Mouse (Mus musculus) lung, embryonic 15.5 days (tissue): Measurements from ENCODE around the gene Slk. TPM values are rescaled to one million over a fixed set of nuclear protein-coding genes. Genes with fewer than 3 reads are reported as not detected.

Experiments
- ATAC-seq: fragments of 200-750 bp; cut with Nextera tagmentation; 2 replicates; pipeline ENCODE4 v1.8.0; 2017; ENCODE audit warnings: moderate number of reproducible peaks, borderline replicate concordance; ENCODE audit not compliant: low FRiP score, low TSS enrichment; ENCODE audit errors: extremely low read depth
- H3K27ac ChIP-seq: fragments of 300-500 bp; sonication (generic); 2 replicates; pipeline ENCODE4 v1.5.1; 2015; ENCODE audit warnings: moderate library complexity, mild to moderate bottlenecking, inconsistent platforms
- H3K27me3 ChIP-seq: fragments of 300-500 bp; sonication (generic); 2 replicates; pipeline ENCODE4 v1.6.1; 2015; ENCODE audit warnings: inconsistent platforms
- H3K36me3 ChIP-seq: fragments of 300-500 bp; sonication (generic); 2 replicates; pipeline ENCODE4 v1.6.1; 2015; ENCODE audit warnings: inconsistent platforms
- H3K4me1 ChIP-seq: fragments of 300-500 bp; sonication (generic); 2 replicates; pipeline ENCODE4 v1.6.1; 2015; ENCODE audit warnings: inconsistent platforms
- H3K4me2 ChIP-seq: fragments of 300-500 bp; sonication (generic); 2 replicates; pipeline ENCODE4 v1.6.1; 2015; ENCODE audit warnings: inconsistent platforms, mild to moderate bottlenecking, moderate library complexity
- H3K4me3 ChIP-seq: fragments of 300-500 bp; sonication (generic); 2 replicates; pipeline ENCODE4 v1.5.1; 2015; ENCODE audit warnings: mild to moderate bottlenecking, inconsistent platforms
- H3K9ac ChIP-seq: fragments of 300-500 bp; sonication (generic); 2 replicates; pipeline ENCODE4 v1.6.1; 2015; ENCODE audit warnings: inconsistent platforms
- H3K9me3 ChIP-seq: fragments of 300-500 bp; sonication (generic); 2 replicates; pipeline ENCODE4 v1.6.1; 2016; ENCODE audit warnings: inconsistent platforms
- WGBS: fragments of 180-500 bp; shearing (Covaris S2); methylation state at CpG from one replicate; pipeline ENCODE4 v1.1.7; 2015; 5-methylcytosine and 5-hydroxymethylcytosine counted together
- polyA plus RNA-seq: library from polyadenylated mRNA; unstranded; fragments of >200 nt; fragmentation: Nextera tagmentation; extraction: Ambion mirVana; gene quantifications from 2 replicates; pipeline ENCODE4 v1.2.1, GENCODE M21; 2015

Slk gene
- polyA plus RNA-seq, 1 experiment from 2014 or later = 13.6 TPM

DNA sequence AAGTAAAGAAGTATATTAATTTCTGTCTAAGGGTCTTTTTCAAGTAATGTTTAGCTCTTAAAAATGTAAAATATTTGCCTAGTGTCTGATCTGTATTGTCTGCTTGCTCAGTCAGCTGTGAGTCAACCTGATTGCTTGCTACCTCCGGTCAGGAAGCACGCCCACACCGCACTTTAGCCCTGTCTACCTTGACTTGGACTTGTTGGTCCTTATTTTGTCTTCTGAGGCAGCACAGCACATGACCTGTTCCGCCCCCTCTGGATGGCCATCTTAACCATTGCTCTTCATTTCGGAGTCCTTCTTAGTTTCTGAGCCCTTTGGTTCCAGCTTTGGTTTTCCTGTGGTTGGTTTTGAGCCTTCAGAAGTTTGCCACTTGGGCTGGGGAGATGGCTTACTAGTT lies 52.3 kb downstream of the Slk start:
- WGBS = 96% methylated on average over 5 of the region's 5 CpGs
- Histone ChIP-seq H3K27me3 (no peaks in the 10 kb centered on the region), H3K36me3 (peaks cover 8% of the 10 kb centered on the region), H3K4me2 (no peak overlapping the region), H3K27ac (no peak overlapping the region), H3K9me3 (no peaks in the 10 kb centered on the region), H3K4me1 (no peaks in the 10 kb centered on the region), H3K9ac (no peak overlapping the region), H3K4me3 (no peak overlapping the region)
- no peak for ATAC-seq

GRCm38 (mm10) chr19:47635380-47635779 lies 55.9 kb downstream of the Slk start:
- no peak overlapping the region for H3K27ac ChIP-seq
- no peak overlapping the region for H3K4me3 ChIP-seq
- ATAC-seq = no peak
- 91% methylated on average over 4 of the region's 4 CpGs for WGBS
- no peak overlapping the region for H3K9ac ChIP-seq
- H3K9me3 ChIP-seq = no peaks in the 10 kb centered on the region
- H3K4me2 ChIP-seq = no peak overlapping the region
- no peaks in the 10 kb centered on the region for H3K27me3 ChIP-seq
- H3K36me3 ChIP-seq = peaks cover 31% of the 10 kb centered on the region
- no peaks in the 10 kb centered on the region for H3K4me1 ChIP-seq

DNA sequence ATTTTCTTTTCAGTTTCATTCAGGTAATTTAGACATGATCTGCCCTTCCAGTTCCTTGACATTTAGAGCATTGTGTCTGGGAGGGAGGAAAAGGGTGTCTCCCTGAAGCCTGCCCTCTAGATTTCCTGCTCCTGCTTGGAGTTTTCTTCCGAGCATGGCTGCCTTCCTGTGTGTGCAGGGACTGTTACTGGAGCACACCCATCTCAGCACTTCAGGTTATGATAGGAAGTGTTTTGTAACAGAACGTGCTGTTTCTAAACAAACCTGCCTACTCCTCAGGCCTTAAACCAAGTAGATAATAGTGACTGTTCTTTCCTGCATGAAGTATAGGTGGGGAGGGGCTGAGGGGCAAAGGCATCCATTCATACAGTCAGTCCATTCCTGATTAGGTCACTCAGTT lies 64.4 kb downstream of the Slk start:
- Histone ChIP-seq H3K4me1 (0 out of 2 replicates have a peak, but pooled peaks cover 2% of the 10 kb centered on the region), H3K27me3 (no peaks in the 10 kb centered on the region), H3K4me2 (no peak overlapping the region), H3K4me3 (no peak overlapping the region), H3K9ac (no peak overlapping the region), H3K9me3 (no peaks in the 10 kb centered on the region), H3K27ac (no peak overlapping the region), H3K36me3 (peaks cover 49% of the 10 kb centered on the region)
- ATAC-seq = no peak
- WGBS = 48% methylated on average over 2 of the region's 2 CpGs

GRCm38 (mm10) chr19:47645583-47645982 lies 66.1 kb downstream of the Slk start:
- H3K4me2 ChIP-seq = no peak overlapping the region
- no peak for ATAC-seq
- H3K4me3 ChIP-seq = no peak overlapping the region
- no peaks in the 10 kb centered on the region for H3K27me3 ChIP-seq
- 70% methylated on average over 6 of the region's 6 CpGs for WGBS
- H3K9me3 ChIP-seq = no peaks in the 10 kb centered on the region
- H3K4me1 ChIP-seq = 0 out of 2 replicates have a peak, but pooled peaks cover 2% of the 10 kb centered on the region
- no peak overlapping the region for H3K9ac ChIP-seq
- peaks cover 34% of the 10 kb centered on the region for H3K36me3 ChIP-seq
- H3K27ac ChIP-seq = no peak overlapping the region

DNA sequence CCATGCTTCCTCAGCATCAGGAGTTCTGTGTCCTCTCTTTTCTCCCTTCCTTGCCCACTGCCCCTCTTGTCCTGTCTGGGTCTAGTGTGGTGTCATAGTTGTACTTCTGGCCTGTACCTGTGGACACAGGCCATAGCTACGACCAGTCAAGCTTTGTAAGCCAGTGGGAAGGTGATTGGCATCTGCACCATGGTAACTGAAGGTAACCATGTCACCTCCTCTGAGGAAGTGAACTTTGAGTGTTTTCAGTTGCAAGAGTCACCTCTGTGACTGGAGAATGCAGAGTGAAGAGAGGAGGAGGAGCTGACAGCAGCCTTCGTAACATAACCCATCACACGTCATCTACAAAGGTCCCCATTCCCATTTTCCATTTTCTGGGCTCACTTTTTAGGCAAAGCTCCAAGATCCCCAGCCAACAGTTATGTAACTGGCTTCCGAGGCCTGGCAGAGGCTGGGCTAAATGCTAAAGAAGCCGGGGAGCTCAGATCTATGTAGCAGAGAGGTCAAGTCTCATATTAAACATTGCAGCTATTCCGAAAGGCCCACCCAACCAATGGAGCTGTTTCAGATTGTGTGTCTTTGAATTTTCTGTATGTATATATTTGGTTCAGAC lies 67.1 kb downstream of the Slk start:
- WGBS = 69% methylated on average over 6 of the region's 6 CpGs
- H3K36me3 ChIP-seq = peaks cover 29% of the 10 kb centered on the region
- H3K4me1 ChIP-seq = 0 out of 2 replicates have a peak, but pooled peaks cover 2% of the 10 kb centered on the region
- H3K27me3 ChIP-seq = no peaks in the 10 kb centered on the region
- no peak overlapping the region for H3K27ac ChIP-seq
- H3K4me2 ChIP-seq = no peak overlapping the region
- no peak overlapping the region for H3K9ac ChIP-seq
- no peaks in the 10 kb centered on the region for H3K9me3 ChIP-seq
- ATAC-seq = no peak; the same call in 1 of the 2 replicates
- no peak overlapping the region for H3K4me3 ChIP-seq

DNA sequence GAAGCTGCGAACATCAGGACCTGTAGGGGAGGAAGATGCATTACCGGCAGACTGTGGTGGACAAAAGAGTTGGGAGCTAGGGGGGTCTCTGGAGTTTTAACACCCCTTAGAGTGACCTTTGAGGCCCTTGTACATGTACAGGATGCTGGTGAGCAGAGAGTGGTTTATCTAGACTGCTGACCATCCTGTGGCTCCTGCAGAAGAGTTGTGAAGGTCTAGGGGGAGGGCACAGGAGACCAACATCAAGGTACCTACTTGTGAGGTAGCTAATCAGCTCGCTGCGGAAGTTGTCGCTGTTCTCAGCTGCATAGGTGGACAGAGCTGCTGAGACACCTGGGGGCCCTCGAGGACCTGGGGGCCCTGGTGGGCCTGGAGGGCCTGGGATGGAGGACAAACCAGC lies 69.6 kb downstream of the Slk start:
- Histone ChIP-seq H3K27me3 (no peaks in the 10 kb centered on the region), H3K4me2 (no peak overlapping the region), H3K27ac (no peak overlapping the region), H3K9ac (no peak overlapping the region), H3K36me3 (peaks cover 16% of the 10 kb centered on the region; the same call in 1 of the 2 replicates), H3K4me3 (no peak overlapping the region), H3K4me1 (0 out of 2 replicates have a peak, but pooled peaks cover 2% of the 10 kb centered on the region), H3K9me3 (no peaks in the 10 kb centered on the region)
- no peak for ATAC-seq
- 94% methylated on average over 6 of the region's 6 CpGs for WGBS

- Histone ChIP-seq H3K36me3 (peaks cover 10% of the 10 kb centered on the region; the same call in 1 of the 2 replicates), H3K27me3 (no peaks in the 10 kb centered on the region), H3K4me1 (0 out of 2 replicates have a peak, but pooled peaks cover 2% of the 10 kb centered on the region), H3K9ac (no peak overlapping the region), H3K27ac (no peak overlapping the region), H3K4me2 (no peak overlapping the region), H3K4me3 (no peak overlapping the region), H3K9me3 (no peaks in the 10 kb centered on the region)
- no peak for ATAC-seq
- WGBS = 82% methylated on average over 16 of the region's 16 CpGs
Measured at GRCm38 (mm10) chr19:47650366-47651159, 71.1 kb downstream of the Slk start.

- no peak overlapping the region for H3K4me2 ChIP-seq
- ATAC-seq = no peak
Measured at GRCm38 (mm10) chr19:47651160-47651480, 71.6 kb downstream of the Slk start.

DNA sequence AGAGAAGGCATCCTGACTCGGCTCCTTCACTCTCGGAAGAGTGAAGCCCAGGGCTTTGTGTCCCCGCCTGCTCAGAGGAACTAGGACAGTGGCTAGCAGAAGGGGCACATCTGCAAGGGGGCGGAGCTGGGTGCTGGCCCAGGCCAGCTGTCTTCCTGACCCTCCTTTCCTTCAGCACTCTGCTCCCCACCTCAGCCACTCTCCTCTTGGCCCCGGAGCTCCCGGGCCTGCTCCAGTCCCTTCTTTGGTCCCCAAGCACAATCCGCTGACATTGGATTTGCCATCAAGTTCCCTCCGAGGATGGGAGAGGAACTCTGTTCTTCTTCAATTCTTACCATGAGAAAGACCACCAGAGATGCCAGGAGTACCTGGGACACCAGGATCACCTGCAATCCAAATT lies 72.8 kb downstream of the Slk start:
- H3K4me1 ChIP-seq = no peaks in the 10 kb centered on the region
- H3K9me3 ChIP-seq = no peaks in the 10 kb centered on the region
- peaks cover 8% of the 10 kb centered on the region; the same call in 1 of the 2 replicates for H3K36me3 ChIP-seq
- no peak for ATAC-seq
- no peak overlapping the region for H3K4me2 ChIP-seq
- WGBS = 67% methylated on average over 8 of the region's 8 CpGs
- H3K9ac ChIP-seq = no peak overlapping the region
- no peaks in the 10 kb centered on the region for H3K27me3 ChIP-seq
- no peak overlapping the region for H3K27ac ChIP-seq
- no peak overlapping the region for H3K4me3 ChIP-seq

More at GRCm38 (mm10) chr19:47651160-47651480, 71.6 kb downstream of the Slk start:
- Histone ChIP-seq H3K9me3 (no peaks in the 10 kb centered on the region), H3K4me1 (0 out of 2 replicates have a peak, but pooled peaks cover 2% of the 10 kb centered on the region), H3K36me3 (peaks cover 10% of the 10 kb centered on the region; the same call in 1 of the 2 replicates), H3K27me3 (no peaks in the 10 kb centered on the region), H3K4me3 (no peak overlapping the region), H3K27ac (no peak overlapping the region), H3K9ac (no peak overlapping the region)
- WGBS = 72% methylated on average over 5 of the region's 5 CpGs

GRCm38 (mm10) chr19:47653173-47653572 lies 73.7 kb downstream of the Slk start:
- Histone ChIP-seq H3K4me1 (no peaks in the 10 kb centered on the region), H3K27ac (no peak overlapping the region), H3K27me3 (no peaks in the 10 kb centered on the region), H3K36me3 (0 out of 2 replicates have a peak, but pooled peaks cover 3% of the 10 kb centered on the region), H3K4me3 (no peak overlapping the region), H3K9ac (no peak overlapping the region), H3K4me2 (no peak overlapping the region), H3K9me3 (no peaks in the 10 kb centered on the region)
- no peak for ATAC-seq
- whole genome bisulfite sequencing = 83% methylated on average over 8 of the region's 8 CpGs

- H3K36me3 ChIP-seq = no peaks in the 10 kb centered on the region
- no peak overlapping the region for H3K9ac ChIP-seq
- H3K4me1 ChIP-seq = peaks cover 9% of the 10 kb centered on the region
- H3K4me2 ChIP-seq = no peak overlapping the region
- no peak overlapping the region for H3K27ac ChIP-seq
- no peak overlapping the region for H3K4me3 ChIP-seq
- no peaks in the 10 kb centered on the region for H3K9me3 ChIP-seq
- 54% methylated on average over 11 of the region's 11 CpGs for WGBS
- ATAC-seq = no peak
- H3K27me3 ChIP-seq = no peaks in the 10 kb centered on the region
Measured at GRCm38 (mm10) chr19:47654896-47655295, 75.4 kb downstream of the Slk start.

DNA sequence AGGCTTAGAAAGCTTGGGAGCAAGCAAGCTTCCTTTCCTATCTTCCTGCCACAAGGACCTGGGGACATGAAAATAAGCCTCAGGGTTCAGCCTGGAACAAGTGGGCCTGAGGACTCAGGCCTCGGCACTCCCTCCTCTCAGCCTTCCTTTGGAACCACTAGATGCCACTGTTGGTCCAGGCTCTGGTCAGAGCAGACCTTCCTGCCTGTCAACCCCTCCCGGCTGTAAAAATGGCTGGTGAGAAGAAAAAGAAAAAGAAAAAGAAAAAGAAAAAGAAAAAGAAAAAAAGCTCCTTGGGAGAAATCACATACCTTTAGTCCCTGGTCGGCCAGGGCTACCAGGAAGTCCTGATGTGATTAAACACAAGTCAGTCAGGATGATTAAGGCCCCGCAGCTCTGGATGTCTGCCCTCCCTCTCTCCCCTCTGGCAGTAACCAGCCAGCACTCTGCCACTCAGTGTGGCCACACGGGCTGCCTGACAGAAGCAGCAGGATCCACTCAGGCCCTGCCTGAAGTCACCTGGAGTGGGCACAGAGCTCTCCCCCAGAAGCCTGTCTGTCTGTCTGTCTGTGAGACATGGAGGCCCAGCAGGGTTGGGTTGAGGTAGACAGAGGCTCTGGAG lies 79.5 kb downstream of the Slk start:
- peak; percentile 81 for ATAC-seq
- no peaks in the 10 kb centered on the region for H3K36me3 ChIP-seq
- H3K9ac ChIP-seq = no peak overlapping the region

More for the DNA sequence above, 79.5 kb downstream of the Slk start:
- Histone ChIP-seq H3K27me3 (no peaks in the 10 kb centered on the region), H3K9me3 (no peaks in the 10 kb centered on the region), H3K4me2 (no peak overlapping the region), H3K4me3 (no peak overlapping the region), H3K27ac (peak overlapping the region; percentile 77), H3K4me1 (peaks cover 19% of the 10 kb centered on the region)
- 11% methylated on average over 5 of the region's 5 CpGs for WGBS
